Mouse (Mus musculus) MEL (cell line): ENCODE results near the gene Vav3.

Experiments
- CHD2 ChIP-seq: IDR thresholded peaks from 2 replicates; pipeline ENCODE4 v1.6.1; 2011; ENCODE audit warnings: low read length, improper control_type of control experiment
- CTCF ChIP-seq, 3 experiments: IDR thresholded peaks in 2 of 3; conservative IDR thresholded peaks in 1 of 3; 2 replicates each; pipeline ENCODE4 v1.5.1; 2011 to 2012; ENCODE audit warnings: low read length in 3 of 3, low read depth in 2 of 3, mild to moderate bottlenecking in 2 of 3, improper control_type of control experiment in 1 of 3, inconsistent platforms in 1 of 3, mixed read lengths in 1 of 3, moderate library complexity in 1 of 3; ENCODE audit not compliant: control insufficient read depth in 1 of 3, insufficient read depth in 1 of 3, poor library complexity in 1 of 3, severe bottlenecking in 1 of 3
- EP300 ChIP-seq, 2 experiments: IDR thresholded peaks; 2 replicates each; pipeline ENCODE4 v1.6.1; 2011; ENCODE audit warnings: improper control_type of control experiment in 2 of 2, low read length in 2 of 2, low read depth in 1 of 2, mild to moderate bottlenecking in 1 of 2
- GABPA ChIP-seq: IDR thresholded peaks from 2 replicates; pipeline ENCODE4 v1.6.1; 2012; ENCODE audit warnings: low read depth, mild to moderate bottlenecking, inconsistent platforms, low read length, improper control_type of control experiment, moderate library complexity
- HCFC1 ChIP-seq: IDR thresholded peaks from 2 replicates; pipeline ENCODE4 v1.6.1; 2012; ENCODE audit warnings: low read depth, mild to moderate bottlenecking, inconsistent platforms, low read length, improper control_type of control experiment, moderate library complexity
- JUND ChIP-seq: IDR thresholded peaks from 2 replicates; pipeline ENCODE4 v1.6.1; 2011; ENCODE audit warnings: low read depth, mild to moderate bottlenecking, improper control_type of control experiment, low read length
- POLR2A ChIP-seq, 2 experiments: IDR thresholded peaks; 2 replicates each; pipeline ENCODE4 v1.6.1; 2011 to 2012; ENCODE audit warnings: low read length in 2 of 2, mild to moderate bottlenecking in 2 of 2, control low read depth in 1 of 2, improper control_type of control experiment in 1 of 2, low read depth in 1 of 2, moderate library complexity in 1 of 2; ENCODE audit not compliant: control insufficient read depth in 1 of 2, insufficient read depth in 1 of 2, poor library complexity in 1 of 2
- POLR2AphosphoS5 ChIP-seq: IDR thresholded peaks from 2 replicates; pipeline ENCODE4 v1.6.1; 2012; ENCODE audit warnings: low read depth, borderline replicate concordance, mild to moderate bottlenecking, inconsistent platforms, low read length, moderate library complexity, mixed read lengths
- SIN3A ChIP-seq: IDR thresholded peaks from 2 replicates; pipeline ENCODE4 v1.6.1; 2012; ENCODE audit warnings: low read length, improper control_type of control experiment, inconsistent platforms
- TAL1 ChIP-seq: IDR thresholded peaks from 2 replicates; pipeline ENCODE4 v1.6.1; 2012; ENCODE audit warnings: mild to moderate bottlenecking, inconsistent platforms, low read length, moderate library complexity, mixed read lengths
- TCF12 ChIP-seq: IDR thresholded peaks from 2 replicates; pipeline ENCODE4 v1.6.1; 2014; ENCODE audit warnings: low read depth, mild to moderate bottlenecking, inconsistent platforms, low read length, improper control_type of control experiment, moderate library complexity
- ZNF384 ChIP-seq: IDR thresholded peaks from 2 replicates; pipeline ENCODE4 v1.6.1; 2012; ENCODE audit warnings: low read depth, mild to moderate bottlenecking, inconsistent platforms, low read length, improper control_type of control experiment

DNA sequence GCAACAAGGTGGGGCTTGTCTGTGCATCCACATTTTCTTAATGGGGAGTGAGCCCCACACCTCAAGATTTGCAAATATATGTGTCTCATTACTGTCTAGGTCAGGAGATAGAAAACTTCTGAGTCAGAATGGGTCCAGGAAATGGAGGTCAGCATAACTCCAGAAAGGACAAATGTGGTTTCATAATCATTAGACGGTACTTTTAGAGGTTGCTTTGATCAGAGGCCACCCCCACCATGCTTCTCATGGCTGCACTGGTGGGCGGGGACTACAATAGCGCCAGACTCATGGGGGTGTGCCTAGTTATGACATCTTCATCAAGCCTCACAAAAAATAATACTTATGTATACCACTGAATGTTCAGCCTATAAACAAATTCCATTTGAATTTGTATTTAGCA is 103.6 kb downstream of the Vav3 start:
- TF ChIP-seq POLR2A (IDR thresholded peaks at IDR 0.05; ENCODE audit: control insufficient read depth in 1 of 2, insufficient read depth in 1 of 2, low read depth in 1 of 2, low read length in 2 of 2, poor library complexity in 1 of 2) (no peak), TAL1 (no peak), CHD2 (no peak), CTCF (IDR thresholded peaks at IDR 0.05 in 2 of 3, conservative IDR thresholded peaks at IDR 0.05 in 1 of 3; ENCODE audit: control insufficient read depth in 1 of 3, insufficient read depth in 1 of 3, low read depth in 2 of 3, low read length in 3 of 3, poor library complexity in 1 of 3, severe bottlenecking in 1 of 3) (no peak), HCFC1 (no peak), TCF12 (no peak), JUND (no peak), ZNF384 (no peak), POLR2AphosphoS5 (no peak), EP300 (IDR thresholded peaks at IDR 0.05; ENCODE audit: low read depth in 1 of 2, low read length in 2 of 2) (no peak), GABPA (no peak), SIN3A (no peak)
